Mouse (Mus musculus) MEL (cell line): ENCODE results near the gene Nfatc3. TPM values are rescaled to one million over a fixed set of nuclear protein-coding genes. Genes with fewer than 3 reads are reported as not detected.

Experiments
- DNase-seq: peaks from one replicate; pipeline ENCODE4 v3.0.0; 2011; ENCODE audit warnings: low read depth, low spot score
- H3K27ac ChIP-seq: 2 replicates; pipeline ENCODE4 v1.5.1; 2012; ENCODE audit warnings: low read depth, mild to moderate bottlenecking, control low read depth, low read length, moderate library complexity; ENCODE audit not compliant: control insufficient read depth
- H3K27me3 ChIP-seq, 2 experiments: fragments of 150-350 bp in 1 of 2; sonication (generic) in 1 of 2; 2 replicates each; pipeline ENCODE4 v1.6.1; 2012; ENCODE audit warnings: low read length in 2 of 2, mild to moderate bottlenecking in 2 of 2, improper control_type of control experiment in 1 of 2, moderate library complexity in 1 of 2; ENCODE audit not compliant: insufficient read depth in 2 of 2, control insufficient read depth in 1 of 2
- H3K36me3 ChIP-seq, 2 experiments: 2 replicates each; pipeline ENCODE4 v1.6.1; 2012 to 2014; ENCODE audit warnings: low read length in 2 of 2, improper control_type of control experiment in 1 of 2, inconsistent platforms in 1 of 2, mild to moderate bottlenecking in 1 of 2; ENCODE audit not compliant: insufficient read depth in 2 of 2, control insufficient read depth in 1 of 2
- H3K4me1 ChIP-seq, 2 experiments: fragments of 150-350 bp in 1 of 2; sonication (generic) in 1 of 2; 2 replicates each; pipeline ENCODE4 v1.6.1; 2012; ENCODE audit warnings: low read length in 2 of 2, improper control_type of control experiment in 1 of 2, mild to moderate bottlenecking in 1 of 2; ENCODE audit not compliant: insufficient read depth in 2 of 2, control insufficient read depth in 1 of 2
- H3K4me3 ChIP-seq, 2 experiments: fragments of 150-350 bp in 1 of 2; sonication (generic) in 1 of 2; 2 replicates each; pipeline ENCODE4 v1.5.1; 2012; ENCODE audit warnings: low read depth in 2 of 2, low read length in 2 of 2, mild to moderate bottlenecking in 2 of 2, moderate library complexity in 2 of 2, control low read depth in 1 of 2, improper control_type of control experiment in 1 of 2; ENCODE audit not compliant: control insufficient read depth in 1 of 2, insufficient read depth in 1 of 2
- H3K79me2 ChIP-seq: 2 replicates; pipeline ENCODE4 v1.6.1; 2012; ENCODE audit warnings: mild to moderate bottlenecking, low read length, moderate library complexity; ENCODE audit not compliant: control insufficient read depth, poor library complexity, insufficient read depth
- H3K9ac ChIP-seq: 2 replicates; pipeline ENCODE4 v1.6.1; 2012; ENCODE audit warnings: low read depth, mild to moderate bottlenecking, control low read depth, low read length, moderate library complexity; ENCODE audit not compliant: control insufficient read depth, poor library complexity, severe bottlenecking
- H3K9me3 ChIP-seq: fragments of 150-350 bp; sonication (generic); replicated peaks from 2 replicates; pipeline ENCODE4 v1.6.1; 2012; ENCODE audit warnings: mild to moderate bottlenecking, low read length, improper control_type of control experiment, moderate library complexity; ENCODE audit not compliant: insufficient read depth
- BHLHE40 ChIP-seq: IDR thresholded peaks from 2 replicates; pipeline ENCODE4 v1.6.1; 2012; ENCODE audit warnings: low read depth, mild to moderate bottlenecking, inconsistent platforms, low read length, improper control_type of control experiment, borderline replicate concordance
- CHD1 ChIP-seq: IDR thresholded peaks from 2 replicates; pipeline ENCODE4 v1.6.1; 2012; ENCODE audit warnings: low read depth, mild to moderate bottlenecking, inconsistent platforms, low read length, improper control_type of control experiment
- CHD2 ChIP-seq: IDR thresholded peaks from 2 replicates; pipeline ENCODE4 v1.6.1; 2011; ENCODE audit warnings: low read length, improper control_type of control experiment
- CTCF ChIP-seq, 3 experiments: IDR thresholded peaks in 2 of 3; conservative IDR thresholded peaks in 1 of 3; 2 replicates each; pipeline ENCODE4 v1.5.1; 2011 to 2012; ENCODE audit warnings: low read length in 3 of 3, low read depth in 2 of 3, mild to moderate bottlenecking in 2 of 3, improper control_type of control experiment in 1 of 3, inconsistent platforms in 1 of 3, mixed read lengths in 1 of 3, moderate library complexity in 1 of 3; ENCODE audit not compliant: control insufficient read depth in 1 of 3, insufficient read depth in 1 of 3, poor library complexity in 1 of 3, severe bottlenecking in 1 of 3
- E2F4 ChIP-seq: IDR thresholded peaks from 2 replicates; pipeline ENCODE4 v1.6.1; 2011; ENCODE audit warnings: low read depth, low read length, improper control_type of control experiment, borderline replicate concordance
- EP300 ChIP-seq, 2 experiments: IDR thresholded peaks; 2 replicates each; pipeline ENCODE4 v1.6.1; 2011; ENCODE audit warnings: improper control_type of control experiment in 2 of 2, low read length in 2 of 2, low read depth in 1 of 2, mild to moderate bottlenecking in 1 of 2
- ETS1 ChIP-seq: IDR thresholded peaks from 2 replicates; pipeline ENCODE4 v1.6.1; 2012; ENCODE audit warnings: low read depth, mild to moderate bottlenecking, inconsistent platforms, low read length, improper control_type of control experiment, moderate library complexity
- GABPA ChIP-seq: IDR thresholded peaks from 2 replicates; pipeline ENCODE4 v1.6.1; 2012; ENCODE audit warnings: low read depth, mild to moderate bottlenecking, inconsistent platforms, low read length, improper control_type of control experiment, moderate library complexity
- GATA1 ChIP-seq: IDR thresholded peaks from 2 replicates; pipeline ENCODE4 v1.6.1; 2011; ENCODE audit warnings: low read depth, low read length, improper control_type of control experiment
- HCFC1 ChIP-seq: IDR thresholded peaks from 2 replicates; pipeline ENCODE4 v1.6.1; 2012; ENCODE audit warnings: low read depth, mild to moderate bottlenecking, inconsistent platforms, low read length, improper control_type of control experiment, moderate library complexity
- MAFK ChIP-seq: IDR thresholded peaks from 2 replicates; pipeline ENCODE4 v1.6.1; 2011; ENCODE audit warnings: low read depth, mild to moderate bottlenecking, low read length, improper control_type of control experiment, borderline replicate concordance
- MAZ ChIP-seq: IDR thresholded peaks from 2 replicates; pipeline ENCODE4 v1.6.1; 2012; ENCODE audit warnings: low read depth, mild to moderate bottlenecking, inconsistent platforms, low read length, improper control_type of control experiment
- MEF2A ChIP-seq: IDR thresholded peaks from 2 replicates; pipeline ENCODE4 v1.6.1; 2014; ENCODE audit warnings: low read depth, mild to moderate bottlenecking, inconsistent platforms, low read length, improper control_type of control experiment; ENCODE audit not compliant: poor library complexity, insufficient replicate concordance, severe bottlenecking; ENCODE audit errors: extremely low read depth
- MYC ChIP-seq: IDR thresholded peaks from 2 replicates; pipeline ENCODE4 v1.6.1; 2011; ENCODE audit warnings: low read depth, mild to moderate bottlenecking, low read length, improper control_type of control experiment, moderate library complexity
- NELFE ChIP-seq: IDR thresholded peaks from 2 replicates; pipeline ENCODE4 v1.6.1; 2011; ENCODE audit warnings: low read depth, low read length, improper control_type of control experiment
- NRF1 ChIP-seq: IDR thresholded peaks from 2 replicates; pipeline ENCODE4 v1.6.1; 2014; ENCODE audit warnings: low read depth, mild to moderate bottlenecking, inconsistent platforms, low read length, improper control_type of control experiment, moderate library complexity; ENCODE audit not compliant: poor library complexity, insufficient read depth, severe bottlenecking
- POLR2A ChIP-seq, 2 experiments: IDR thresholded peaks; 2 replicates each; pipeline ENCODE4 v1.6.1; 2011 to 2012; ENCODE audit warnings: low read length in 2 of 2, mild to moderate bottlenecking in 2 of 2, control low read depth in 1 of 2, improper control_type of control experiment in 1 of 2, low read depth in 1 of 2, moderate library complexity in 1 of 2; ENCODE audit not compliant: control insufficient read depth in 1 of 2, insufficient read depth in 1 of 2, poor library complexity in 1 of 2
- POLR2AphosphoS2 ChIP-seq: IDR thresholded peaks from 2 replicates; pipeline ENCODE4 v1.6.1; 2011; ENCODE audit warnings: low read length, improper control_type of control experiment
- POLR2AphosphoS5 ChIP-seq: IDR thresholded peaks from 2 replicates; pipeline ENCODE4 v1.6.1; 2012; ENCODE audit warnings: low read depth, borderline replicate concordance, mild to moderate bottlenecking, inconsistent platforms, low read length, moderate library complexity, mixed read lengths
- RAD21 ChIP-seq: IDR thresholded peaks from 2 replicates; pipeline ENCODE4 v1.6.1; 2011; ENCODE audit warnings: mild to moderate bottlenecking, low read depth, low read length, improper control_type of control experiment
- RCOR1 ChIP-seq: IDR thresholded peaks from 2 replicates; pipeline ENCODE4 v1.6.1; 2012; ENCODE audit warnings: low read depth, mild to moderate bottlenecking, inconsistent platforms, low read length, improper control_type of control experiment
- SIN3A ChIP-seq: IDR thresholded peaks from 2 replicates; pipeline ENCODE4 v1.6.1; 2012; ENCODE audit warnings: low read length, improper control_type of control experiment, inconsistent platforms
- SMC3 ChIP-seq: IDR thresholded peaks from 2 replicates; pipeline ENCODE4 v1.6.1; 2011; ENCODE audit warnings: low read depth, low read length, improper control_type of control experiment
- TBP ChIP-seq: IDR thresholded peaks from 2 replicates; pipeline ENCODE4 v1.8.0; 2011; ENCODE audit warnings: low read depth, low read length, improper control_type of control experiment
- TCF12 ChIP-seq: IDR thresholded peaks from 2 replicates; pipeline ENCODE4 v1.6.1; 2014; ENCODE audit warnings: low read depth, mild to moderate bottlenecking, inconsistent platforms, low read length, improper control_type of control experiment, moderate library complexity
- UBTF ChIP-seq: IDR thresholded peaks from 2 replicates; pipeline ENCODE4 v1.6.1; 2012; ENCODE audit warnings: low read depth, mild to moderate bottlenecking, inconsistent platforms, low read length, improper control_type of control experiment, moderate library complexity, borderline replicate concordance; ENCODE audit not compliant: insufficient read depth
- USF1 ChIP-seq: IDR thresholded peaks from 2 replicates; pipeline ENCODE4 v1.6.1; 2014; ENCODE audit warnings: low read depth, mild to moderate bottlenecking, inconsistent platforms, low read length, improper control_type of control experiment, moderate library complexity
- ZC3H11A ChIP-seq: IDR thresholded peaks from 2 replicates; pipeline ENCODE4 v1.6.1; 2012; ENCODE audit warnings: low read depth, mild to moderate bottlenecking, inconsistent platforms, low read length, improper control_type of control experiment
- ZMIZ1 ChIP-seq: IDR thresholded peaks from 2 replicates; pipeline ENCODE4 v1.6.1; 2012; ENCODE audit warnings: low read depth, mild to moderate bottlenecking, inconsistent platforms, low read length, improper control_type of control experiment, moderate library complexity
- ZNF384 ChIP-seq: IDR thresholded peaks from 2 replicates; pipeline ENCODE4 v1.6.1; 2012; ENCODE audit warnings: low read depth, mild to moderate bottlenecking, inconsistent platforms, low read length, improper control_type of control experiment
- polyA plus RNA-seq, 2 experiments: library from polyadenylated mRNA; stranded (reverse) in 1 of 2; unstranded in 1 of 2; fragments of >175 nt in 1 of 2; fragments of >200 nt in 1 of 2; gene quantifications; 2 replicates each; pipeline versions ENCODE4 v1.2.1 to v1.2.4; 2012; ENCODE audit warnings: low replicate concordance in 2 of 2, low read depth in 1 of 2; ENCODE audit not compliant: insufficient read length in 2 of 2, insufficient read depth in 1 of 2, missing spikeins in 1 of 2
- total RNA-seq: library from RNA; depleted of rRNA; stranded (reverse); fragments of 300-350 nt; gene quantifications from 2 replicates; pipeline ENCODE4 v1.2.3, GENCODE M21; 2012

Gene Nfatc3
- total and polyA plus RNA-seq, 3 experiments, result 14.4 to 59.3 (median 50.2) TPM

- TF ChIP-seq POLR2AphosphoS2, result peak; percentile 69; the same call in 1 of the 2 replicates
- TF ChIP-seq POLR2AphosphoS5, result no peak; the same call in 1 of the 2 replicates
- no peak for TF ChIP-seq ZNF384
- TF ChIP-seq TCF12, result no peak; the same call in 1 of the 2 replicates
These were observed at the start of gene Nfatc3 (continued) for GRCm38 (mm10) chr8:106058731-106059612.

GRCm38 (mm10) chr8:106010748-106011642 lies 47.6 kb upstream of the Nfatc3 start:
- Histone ChIP-seq H3K36me3 (peaks cover 0 to 12% of the 10 kb centered on the region in 2 experiments; a peak in 2 of 4 replicates), H3K27me3 (no peaks in the 10 kb centered on the region), H3K79me2 (peaks cover 16% of the 10 kb centered on the region), H3K4me1 (peaks cover under 1 to 13% of the 10 kb centered on the region in 2 experiments), H3K9me3 (no peaks in the 10 kb centered on the region), H3K9ac (peak overlapping the region; percentile 88), H3K27ac (peak overlapping the region; percentile 82), H3K4me3 (peak overlapping the region; percentile 66 to 92)
- peak; percentile 97 for DNase-seq
- no peak for TF ChIP-seq UBTF
- no peak for TF ChIP-seq MAFK
- TF ChIP-seq CHD1, result no peak
- no peak for TF ChIP-seq CTCF (IDR thresholded peaks at IDR 0.05 in 2 of 3, conservative IDR thresholded peaks at IDR 0.05 in 1 of 3; ENCODE audit: control insufficient read depth in 1 of 3, insufficient read depth in 1 of 3, low read depth in 2 of 3, low read length in 3 of 3, poor library complexity in 1 of 3, severe bottlenecking in 1 of 3)
- peak; percentile 80 for TF ChIP-seq TBP
- no peak for TF ChIP-seq RCOR1
- no peak for TF ChIP-seq RAD21
- TF ChIP-seq POLR2AphosphoS2, result no peak
- TF ChIP-seq BHLHE40, result no peak
- TF ChIP-seq USF1, result no peak
- TF ChIP-seq EP300 (IDR thresholded peaks at IDR 0.05; ENCODE audit: low read depth in 1 of 2, low read length in 2 of 2), result no peak
- TF ChIP-seq CHD2, result no peak
- TF ChIP-seq ZC3H11A, result no peak
- TF ChIP-seq SMC3, result no peak
- TF ChIP-seq NRF1, result peak; percentile 42; the same call in 1 of the 2 replicates
- no peak for TF ChIP-seq E2F4
- TF ChIP-seq POLR2AphosphoS5, result no peak
- TF ChIP-seq NELFE, result peak; percentile 90
- peak; percentile 83; the same call in 1 of the 2 replicates for TF ChIP-seq MYC
- TF ChIP-seq POLR2A (IDR thresholded peaks at IDR 0.05; ENCODE audit: control insufficient read depth in 1 of 2, insufficient read depth in 1 of 2, low read depth in 1 of 2, low read length in 2 of 2, poor library complexity in 1 of 2), result peak; percentile 89 to 91
- TF ChIP-seq ETS1, result peak; percentile 59
- no peak for TF ChIP-seq GABPA
- no peak for TF ChIP-seq MEF2A
- peak; percentile 75; the same call in 1 of the 2 replicates for TF ChIP-seq MAZ
- peak; percentile 97 for TF ChIP-seq HCFC1
- TF ChIP-seq GATA1, result no peak
- TF ChIP-seq TCF12, result peak; percentile 65
- TF ChIP-seq SIN3A, result peak; percentile 99
- TF ChIP-seq ZMIZ1, result peak; percentile 57; the same call in 1 of the 2 replicates
